Mouse (Mus musculus) natural killer cell, adult 2 months (primary cell): ENCODE data around the gene Id3.

Experiments used
- DNase-seq, 2 experiments: peaks; one replicate each; pipeline ENCODE4 v3.0.0; 2022; ENCODE audit warnings: low spot score in 2 of 2

Id3 gene

DNA sequence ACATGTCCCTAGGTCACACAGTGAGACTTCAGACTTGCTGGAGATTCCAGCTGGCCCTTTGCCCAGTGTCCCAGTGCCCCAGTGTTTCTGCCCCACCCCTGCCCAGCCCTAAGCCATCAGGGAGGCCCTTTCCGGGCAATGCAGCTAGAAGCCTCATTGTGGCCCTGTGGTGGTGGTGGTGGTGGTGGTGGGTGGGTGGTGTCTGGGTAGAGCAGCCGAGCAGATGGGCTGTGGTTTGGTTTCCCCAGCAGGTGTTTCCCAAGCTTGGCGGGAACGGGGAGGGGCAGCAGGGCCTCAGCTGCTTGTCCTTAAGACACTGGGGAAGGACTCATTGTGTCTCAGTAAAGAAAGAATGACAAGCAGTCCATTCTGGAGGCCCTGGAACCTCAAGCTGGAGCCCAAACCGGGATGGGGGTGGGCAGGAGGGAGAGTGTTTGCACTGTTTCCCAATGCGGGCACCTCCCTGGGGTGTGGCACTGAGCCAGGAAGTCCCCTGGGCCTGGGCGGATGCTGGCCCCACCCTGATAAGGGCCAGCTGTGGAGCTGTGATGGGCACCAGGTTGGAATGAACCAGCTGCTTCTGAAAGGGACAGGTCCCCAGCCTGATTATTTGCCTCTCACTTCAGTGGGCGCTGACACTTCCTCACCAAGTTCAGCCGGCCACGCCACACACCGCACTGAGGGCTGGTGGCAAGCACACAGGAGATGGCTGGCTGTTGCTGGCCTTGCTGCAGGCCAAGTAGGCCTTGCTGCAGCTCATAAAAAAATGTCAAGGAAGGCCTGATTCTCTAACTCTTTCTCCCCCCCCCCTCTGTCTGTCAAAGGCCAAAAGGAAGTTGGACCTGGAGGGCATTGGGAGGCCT is 34.5 kb downstream of the Id3 start:
- peak; percentile 64 to 66 for DNase-seq

DNA sequence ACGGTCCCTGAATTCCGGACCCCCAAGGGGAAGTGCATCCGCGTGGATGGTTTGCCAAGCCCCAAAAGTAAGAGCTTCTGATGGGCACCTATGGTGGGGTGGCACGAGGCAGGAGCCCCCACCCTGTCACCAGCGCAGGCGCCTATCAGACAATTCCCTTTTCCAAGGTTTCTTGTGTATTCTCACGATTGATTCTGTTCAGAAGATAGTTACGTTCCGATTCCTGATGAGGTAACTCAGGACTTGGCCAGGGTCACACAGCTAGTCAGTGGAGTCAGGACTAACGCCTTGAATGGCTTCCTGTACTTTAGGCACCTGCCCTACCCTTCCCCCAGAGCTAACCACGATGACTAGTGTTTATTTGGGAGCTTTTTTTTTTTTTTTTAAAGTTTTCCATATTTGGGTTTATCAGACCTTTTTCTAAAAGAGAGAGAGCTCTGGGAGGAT is 35.2 kb downstream of the Id3 start:
- DNase-seq = no peak

DNA sequence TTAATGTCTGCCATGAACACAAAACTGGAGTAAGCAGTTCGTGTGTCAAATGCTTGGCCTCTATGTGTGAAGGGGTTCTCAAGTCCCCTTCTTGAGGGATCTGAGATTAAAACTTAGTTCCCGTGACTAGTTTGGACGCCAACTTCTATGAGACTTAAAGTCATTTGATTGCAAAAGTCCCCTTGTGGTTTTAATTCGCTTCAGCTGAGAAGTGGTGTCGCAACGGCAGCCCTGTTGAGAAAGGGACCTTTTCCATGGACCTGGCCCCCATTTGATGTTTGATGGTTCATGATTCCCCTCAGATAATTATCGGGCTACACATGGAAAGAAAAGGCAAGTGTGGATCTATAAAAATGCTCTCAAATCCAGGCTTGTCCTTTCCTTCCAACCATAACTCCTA is 36.2 kb downstream of the Id3 start:
- DNase-seq = no peak

DNA sequence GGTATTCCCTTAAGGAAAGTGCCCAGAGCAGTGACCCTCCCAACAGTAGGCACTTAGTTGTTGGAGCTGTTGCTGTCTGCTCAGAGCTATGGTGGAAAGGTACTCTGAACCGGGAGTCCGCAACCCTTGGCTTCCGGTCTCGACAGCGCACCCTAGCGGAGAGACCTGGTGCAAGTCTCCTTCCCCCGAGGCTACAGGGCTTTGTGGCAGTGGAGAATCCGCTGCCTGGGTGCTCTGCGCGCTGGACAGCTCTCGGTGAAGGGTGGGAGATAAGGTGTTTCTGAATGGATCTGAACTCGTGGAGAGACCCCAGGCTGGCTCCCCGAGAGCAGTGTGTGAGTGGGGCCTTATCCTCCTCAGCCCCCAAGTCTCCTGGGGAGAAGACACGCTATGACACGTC is 36.7 kb downstream of the Id3 start:
- DNase-seq = peak; percentile 89 to 92

DNA sequence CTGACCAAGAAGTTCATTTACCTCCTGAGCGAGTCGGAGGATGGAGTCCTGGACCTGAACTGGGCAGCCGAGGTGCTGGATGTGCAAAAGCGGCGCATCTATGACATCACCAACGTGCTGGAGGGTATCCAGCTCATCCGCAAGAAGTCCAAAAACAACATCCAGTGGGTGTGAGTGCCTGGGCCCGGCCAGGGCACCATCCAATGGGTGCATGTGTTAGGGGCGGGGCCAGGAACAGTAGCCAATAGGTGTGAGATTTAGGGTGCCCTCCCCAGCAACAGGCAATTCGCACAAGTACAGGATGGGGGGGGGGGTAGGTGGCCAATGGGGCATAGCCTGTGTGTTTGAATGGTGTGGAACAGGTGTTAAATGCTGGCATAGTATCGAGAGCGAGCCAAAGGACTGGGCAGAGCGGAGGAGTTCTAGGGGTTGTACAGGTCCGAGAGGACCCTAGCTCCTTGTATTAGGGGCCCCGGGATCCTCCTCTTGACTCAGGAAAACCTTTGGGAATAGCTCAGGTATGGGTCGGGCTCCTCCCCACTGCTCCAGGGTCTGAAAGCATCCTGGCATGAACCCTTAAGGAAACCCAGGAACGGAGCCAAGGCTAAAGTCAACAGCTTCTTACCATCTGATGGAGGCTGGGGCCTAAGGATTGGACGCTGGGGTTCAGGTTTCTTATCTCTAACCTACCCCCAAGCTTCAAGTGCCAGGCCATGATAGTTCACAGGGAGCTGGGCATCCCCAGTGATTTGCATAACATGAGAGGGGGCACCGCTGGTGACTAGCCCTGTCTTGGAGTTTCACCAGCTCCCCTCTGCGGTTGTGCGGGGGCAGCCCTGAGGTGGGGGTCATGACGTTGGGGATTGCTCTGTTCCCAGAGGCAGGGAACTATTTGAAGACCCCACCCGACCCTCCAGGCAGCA is 37.4 kb downstream of the Id3 start:
- DNase-seq = peak; percentile 71 to 90

DNA sequence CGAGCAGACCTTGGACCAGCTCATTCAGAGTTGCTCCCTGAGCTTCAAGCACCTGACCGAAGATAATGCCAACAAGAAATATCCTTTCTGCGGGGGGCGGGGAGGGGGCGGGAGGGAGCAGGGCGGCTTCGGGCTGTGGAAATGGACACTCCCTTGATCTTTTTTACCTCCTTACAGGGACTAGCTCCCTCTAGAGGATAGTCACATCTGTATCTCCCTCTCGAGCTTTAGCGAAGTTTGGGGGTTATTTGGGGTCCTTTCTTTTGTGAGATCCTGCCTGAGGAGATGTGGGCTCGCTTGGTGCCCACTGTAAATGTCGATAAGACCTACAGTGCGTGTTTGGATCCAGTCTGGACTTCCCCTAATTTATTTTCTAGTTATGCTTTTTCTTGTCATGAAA is 38.1 kb downstream of the Id3 start:
- DNase-seq = no peak

DNA sequence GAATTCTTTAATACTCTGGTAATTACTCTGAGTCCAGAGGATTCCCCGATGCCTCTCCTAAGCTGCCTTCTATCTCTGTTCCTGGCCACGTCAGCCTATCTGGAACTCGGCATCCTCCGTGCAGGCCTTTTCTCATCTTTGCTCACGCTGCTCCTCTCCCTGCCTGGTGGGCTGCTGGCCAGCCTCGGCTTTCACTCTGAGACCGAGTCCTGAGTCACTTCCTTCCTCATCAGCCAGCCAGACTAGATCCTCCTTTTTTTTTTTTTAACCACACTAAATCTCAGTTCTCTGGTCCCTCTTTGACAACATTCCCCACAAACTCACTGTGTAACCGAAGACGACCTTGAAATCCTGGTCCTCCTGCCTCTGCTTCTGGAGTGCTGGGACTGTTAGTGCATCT is 42.1 kb downstream of the Id3 start:
- no peak for DNase-seq

DNA sequence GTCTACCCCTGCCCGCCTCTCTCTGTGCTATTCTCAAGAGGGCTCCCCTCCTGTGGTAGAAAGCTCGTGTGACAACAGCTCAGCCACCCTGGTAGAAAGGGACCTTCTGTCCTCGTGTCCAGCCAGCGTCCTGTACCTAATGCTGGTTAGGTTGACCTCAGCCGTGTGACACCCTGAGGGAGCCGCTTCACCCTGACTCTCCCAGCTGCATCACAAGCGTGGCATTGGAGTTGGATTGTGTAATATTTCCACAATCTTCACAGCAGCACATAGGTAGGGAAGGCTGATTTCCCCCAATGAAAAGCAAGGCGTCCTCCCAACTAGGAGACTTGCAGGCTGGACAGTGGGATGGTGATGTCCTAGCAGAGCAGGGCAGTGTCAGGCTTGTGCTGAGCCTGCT is 43.0 kb downstream of the Id3 start:
- DNase-seq = no peak

DNA sequence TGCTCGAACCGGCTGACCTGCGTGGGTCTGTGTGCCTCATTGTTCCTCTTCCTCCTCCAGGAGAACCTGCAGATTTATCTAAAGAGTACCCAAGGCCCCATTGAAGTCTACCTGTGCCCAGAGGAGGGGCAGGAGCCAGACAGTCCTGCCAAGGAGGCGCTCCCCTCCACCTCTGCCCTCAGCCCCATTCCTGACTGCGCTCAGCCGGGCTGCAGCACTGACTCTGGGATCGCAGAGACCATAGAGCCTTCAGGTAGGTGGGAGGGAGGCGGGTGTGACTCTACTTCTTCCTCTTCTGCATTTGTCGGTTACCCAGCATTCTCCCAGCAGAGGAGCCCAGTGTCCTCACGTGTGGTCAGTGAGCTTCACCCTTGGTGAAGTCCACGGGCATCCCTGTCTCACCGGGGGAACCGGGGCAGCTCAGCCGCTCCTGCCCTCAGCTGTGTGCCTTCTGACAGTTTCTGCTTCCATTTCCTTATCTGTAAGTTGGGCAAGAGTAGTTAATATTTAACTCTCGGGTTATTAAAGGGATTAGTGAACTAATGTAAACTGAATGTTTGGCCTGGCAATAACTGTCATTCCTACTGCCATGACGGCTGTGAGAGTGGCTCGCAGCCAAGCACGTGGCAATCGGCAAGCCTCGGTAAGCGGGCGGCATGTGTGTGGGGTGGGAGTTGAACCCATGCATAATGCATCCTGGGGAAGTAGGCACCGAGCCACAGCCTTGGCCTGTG is 43.6 kb downstream of the Id3 start:
- no peak for DNase-seq

DNA sequence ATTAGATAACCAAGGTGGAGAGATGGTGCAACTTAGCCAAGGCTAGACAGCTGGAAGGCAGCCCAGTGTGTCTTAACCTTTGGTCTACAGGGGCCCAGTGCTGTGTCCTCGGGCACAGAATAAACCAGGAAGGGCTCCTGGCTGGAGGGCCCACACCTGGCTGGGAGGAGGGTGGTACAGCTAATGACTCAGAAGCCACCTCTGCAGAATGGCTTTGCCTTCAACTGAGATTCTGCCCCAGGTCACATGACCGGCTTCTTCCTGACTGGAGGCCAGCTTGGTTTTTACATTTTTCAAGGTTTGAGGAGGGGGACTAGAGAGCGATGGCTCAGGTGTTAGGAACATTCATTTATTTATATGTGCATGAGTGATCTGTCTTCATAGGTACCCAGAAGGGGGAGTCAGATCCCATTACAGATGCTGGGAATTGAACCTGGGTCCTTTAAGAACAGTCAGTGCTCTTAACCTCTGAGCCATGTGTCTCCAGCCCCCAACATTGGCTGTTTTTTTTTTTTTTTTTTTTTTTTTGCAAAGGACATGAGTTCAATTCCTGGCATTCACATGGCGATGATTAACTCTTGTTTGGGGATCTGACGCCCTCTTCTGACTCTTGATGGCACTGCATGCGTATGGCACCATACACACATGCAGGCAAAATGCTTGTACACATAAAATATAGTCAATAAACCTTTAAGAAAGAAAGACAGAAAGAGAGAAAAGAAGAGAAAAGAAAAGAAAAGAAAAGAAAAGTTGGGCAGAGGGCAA is 45.9 kb downstream of the Id3 start:
- no peak for DNase-seq

DNA sequence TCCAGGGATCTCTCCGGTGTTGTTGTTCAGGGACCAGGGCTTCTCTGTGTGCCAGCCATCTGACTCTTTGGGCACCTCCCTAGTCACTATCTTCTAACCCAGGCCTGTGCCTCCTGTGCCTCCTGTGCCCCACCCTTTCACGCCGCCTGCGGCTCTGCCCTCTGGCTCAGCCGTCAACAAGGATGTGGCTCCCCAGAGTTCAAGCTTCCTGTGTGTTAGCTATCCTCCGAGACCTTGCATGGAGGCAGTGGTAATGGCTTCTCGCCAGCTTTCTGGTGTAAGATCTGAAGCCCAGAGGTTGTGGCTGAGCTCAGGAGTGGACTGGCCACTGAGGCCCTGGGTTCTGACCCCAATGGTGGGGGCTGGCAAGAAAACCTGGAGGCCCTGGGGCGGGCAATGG is 46.6 kb downstream of the Id3 start:
- DNase-seq = peak; percentile 55 to 56

DNA sequence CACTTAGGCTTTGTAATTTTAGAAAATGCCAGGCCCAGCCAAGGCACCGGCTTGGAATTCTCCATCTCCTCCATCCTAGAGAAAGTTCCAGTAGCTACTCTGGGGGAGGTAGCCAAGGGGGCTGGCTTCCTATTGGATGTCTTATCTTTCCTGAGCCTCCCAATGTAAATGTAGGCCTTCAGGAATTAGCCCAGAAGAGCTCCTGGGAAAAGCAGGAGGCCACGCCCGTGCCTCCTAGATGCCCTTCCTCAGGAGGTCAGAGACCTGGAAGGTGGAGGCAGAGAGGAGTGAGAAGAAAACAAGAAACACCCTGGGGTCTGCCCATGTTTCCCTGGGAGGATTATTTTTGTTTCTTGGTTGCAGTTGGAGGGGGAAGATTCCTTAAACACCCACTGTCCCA is 50.3 kb downstream of the Id3 start:
- no peak for DNase-seq

DNA sequence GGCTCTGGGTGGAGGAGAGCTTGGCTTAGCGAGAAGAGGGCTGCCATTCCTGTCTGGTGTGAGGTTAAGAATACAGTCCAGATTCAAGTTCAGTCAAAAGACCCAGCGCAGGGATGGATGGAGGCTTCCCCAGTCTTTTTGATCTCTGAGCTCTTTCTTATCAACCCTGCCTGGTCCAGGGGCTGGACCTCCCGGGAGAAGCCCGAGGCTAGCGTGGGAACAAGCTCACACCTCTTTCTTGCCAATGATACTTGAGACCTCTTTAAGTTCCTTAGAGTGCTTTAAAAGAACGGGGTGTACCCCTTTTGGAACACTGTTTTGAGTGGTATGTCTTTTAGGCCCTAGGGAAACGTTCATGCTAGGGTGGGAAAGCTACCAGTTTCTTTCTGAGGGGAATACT is 51.7 kb downstream of the Id3 start:
- no peak for DNase-seq
